Mouse (Mus musculus): ENCODE measurements around the gene Phf1. TPM values are rescaled to one million over a fixed set of nuclear protein-coding genes. Genes with fewer than 3 reads are reported as not detected.

Gene Phf1
- polyA plus RNA-seq, 1 experiment: not detected

DNA sequence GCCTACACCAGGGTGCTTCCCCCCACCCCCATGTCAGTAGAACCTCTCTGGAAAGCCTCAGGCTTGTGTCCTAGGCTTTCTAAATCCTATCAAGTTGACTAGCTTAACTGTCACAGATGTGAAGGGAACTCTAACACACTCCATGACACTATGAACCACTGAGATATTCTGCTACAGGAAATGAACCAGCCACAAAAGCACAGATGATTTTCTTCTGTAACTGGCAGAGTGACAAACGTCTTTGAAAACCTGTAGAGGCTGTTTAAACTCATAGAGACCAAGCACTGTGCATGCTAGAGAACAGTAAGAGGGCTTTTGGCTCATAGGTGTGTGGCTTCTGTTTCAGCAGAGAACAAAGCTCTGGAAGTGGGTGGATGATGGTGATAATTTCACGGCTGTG lies 48.2 kb downstream of the Phf1 start:
- no peak for TF ChIP-seq POLR2A (IDR thresholded peaks at IDR 0.05; ENCODE audit: insufficient read depth, low read depth, low read length)
- no peak for TF ChIP-seq CTCF (IDR thresholded peaks at IDR 0.05; ENCODE audit: insufficient read depth, low read depth, low read length)
- 31% methylated on average over 2 of the region's 2 CpGs for WGBS
- peaks cover 12% of the 10 kb centered on the region for H3K4me1 ChIP-seq (ENCODE audit: control insufficient read depth, insufficient read depth, low read length)
- H3K27ac ChIP-seq (ENCODE audit: insufficient read depth, low read depth, low read length): peak overlapping the region; percentile 60
- no peak overlapping the region for H3K4me3 ChIP-seq (ENCODE audit: insufficient read depth, low read depth, low read length)

DNA sequence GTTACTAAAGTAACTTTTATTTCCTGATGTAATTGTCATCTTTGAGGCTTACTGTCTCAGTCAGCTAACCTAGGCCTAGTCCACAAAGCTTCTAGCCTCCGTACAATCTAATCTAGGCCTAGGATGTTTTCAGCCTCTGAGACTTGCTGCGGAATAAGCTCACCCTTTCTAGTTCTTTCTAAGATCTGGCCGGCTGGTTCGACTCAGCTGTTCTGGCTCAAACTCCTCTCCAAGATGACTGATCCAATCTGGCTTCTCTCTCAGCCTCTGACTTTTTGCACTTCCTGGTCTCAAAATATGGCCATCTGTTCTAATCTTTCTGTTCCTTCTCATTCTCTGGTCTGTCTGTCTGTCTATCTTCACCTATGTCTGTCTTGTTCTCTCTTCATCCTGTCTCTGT lies 50.5 kb downstream of the Phf1 start:
- no peak for TF ChIP-seq CTCF (IDR thresholded peaks at IDR 0.05; ENCODE audit: insufficient read depth, low read depth, low read length)
- TF ChIP-seq POLR2A (IDR thresholded peaks at IDR 0.05; ENCODE audit: insufficient read depth, low read depth, low read length): no peak
- 94% methylated on average over 4 of the region's 4 CpGs for WGBS
- Histone ChIP-seq H3K4me3 (ENCODE audit: insufficient read depth, low read depth, low read length) (no peak overlapping the region), H3K27ac (ENCODE audit: insufficient read depth, low read depth, low read length) (no peak overlapping the region), H3K4me1 (ENCODE audit: control insufficient read depth, insufficient read depth, low read length) (peaks cover 9% of the 10 kb centered on the region)

DNA sequence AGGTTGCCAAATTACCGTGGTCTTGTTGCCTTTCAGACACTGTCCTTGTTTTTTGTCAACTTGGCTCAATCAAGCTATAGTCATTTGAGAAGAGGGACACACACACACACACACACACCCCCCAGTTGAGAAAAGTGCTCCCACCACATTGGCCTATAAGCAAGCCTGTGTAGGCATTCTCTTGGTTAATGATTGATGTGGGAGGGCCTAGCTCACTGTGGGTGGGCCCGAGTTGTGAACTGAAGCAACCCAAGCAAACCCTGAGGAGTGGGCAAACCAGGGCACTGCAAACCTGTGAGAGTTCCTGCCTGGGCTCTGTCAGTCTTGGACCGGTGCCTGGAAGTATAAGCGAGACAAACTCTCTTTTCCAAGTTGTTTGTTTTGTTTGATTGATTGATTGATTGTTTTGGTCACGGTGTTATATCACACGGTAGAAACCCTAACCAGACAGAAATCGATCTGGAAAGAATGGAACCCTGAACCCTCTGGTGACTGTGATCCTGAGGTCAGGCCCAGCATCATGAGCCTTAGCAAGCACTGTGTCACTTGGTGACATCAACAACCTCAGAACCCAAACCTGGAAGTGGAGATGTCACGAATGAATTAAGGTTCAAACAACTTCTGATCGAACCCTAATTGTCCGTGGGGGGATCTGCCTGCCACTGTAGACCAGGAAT lies 52.8 kb downstream of the Phf1 start:
- peaks cover 2% of the 10 kb centered on the region for H3K4me1 ChIP-seq (ENCODE audit: control insufficient read depth, insufficient read depth, low read length)
- H3K4me3 ChIP-seq (ENCODE audit: insufficient read depth, low read depth, low read length): no peak overlapping the region
- WGBS: 87% methylated on average over 10 of the region's 10 CpGs
- TF ChIP-seq POLR2A (IDR thresholded peaks at IDR 0.05; ENCODE audit: insufficient read depth, low read depth, low read length): no peak
- no peak for TF ChIP-seq CTCF (IDR thresholded peaks at IDR 0.05; ENCODE audit: insufficient read depth, low read depth, low read length)
- H3K27ac ChIP-seq (ENCODE audit: insufficient read depth, low read depth, low read length): no peak overlapping the region

Other genes starting within 250 kb of the Phf1 start
- not detected in 2 replicates for gene Crebrf, start 217.4 kb upstream of the Phf1 start, polyA plus RNA-seq (2012; ENCODE audit: insufficient read depth, insufficient read length, low replicate concordance, missing spikeins)
- not detected in 2 replicates for gene Bnip1, start 152.0 kb upstream of the Phf1 start, polyA plus RNA-seq (2012; ENCODE audit: insufficient read depth, insufficient read length, low replicate concordance, missing spikeins)
- not detected in 2 replicates for gene Nkx2-5, start 88.0 kb upstream of the Phf1 start, polyA plus RNA-seq (2012; ENCODE audit: insufficient read depth, insufficient read length, low replicate concordance, missing spikeins)
- gene Kifc5b, start 16.0 kb upstream of the Phf1 start, polyA plus RNA-seq (2012; ENCODE audit: insufficient read depth, insufficient read length, low replicate concordance, missing spikeins): not detected in 2 replicates
- gene Cuta, start 6.5 kb downstream of the Phf1 start, polyA plus RNA-seq (2012; ENCODE audit: insufficient read depth, insufficient read length, low replicate concordance, missing spikeins): not detected in 2 replicates
- gene Syngap1, start 8.2 kb downstream of the Phf1 start, polyA plus RNA-seq (2012; ENCODE audit: insufficient read depth, insufficient read length, low replicate concordance, missing spikeins): 50.4 and 503 TPM in 2 replicates
- 109 TPM in 1 of 2 replicates, not detected in the other for gene Zbtb9, start 40.1 kb downstream of the Phf1 start, polyA plus RNA-seq (2012; ENCODE audit: insufficient read depth, insufficient read length, low replicate concordance, missing spikeins)
- gene Bak1, start 96.0 kb downstream of the Phf1 start, polyA plus RNA-seq (2012; ENCODE audit: insufficient read depth, insufficient read length, low replicate concordance, missing spikeins): not detected in 2 replicates
- gene Itpr3, start 124.3 kb downstream of the Phf1 start, polyA plus RNA-seq (2012; ENCODE audit: insufficient read depth, insufficient read length, low replicate concordance, missing spikeins): not detected in 2 replicates
- not detected in 2 replicates for gene Uqcc2, start 200.9 kb downstream of the Phf1 start, polyA plus RNA-seq (2012; ENCODE audit: insufficient read depth, insufficient read length, low replicate concordance, missing spikeins)
- not detected in 2 replicates for gene Ip6k3, start 234.7 kb downstream of the Phf1 start, polyA plus RNA-seq (2012; ENCODE audit: insufficient read depth, insufficient read length, low replicate concordance, missing spikeins)